Mouse (Mus musculus): ENCODE data around the gene Brca2.

- TF ChIP-seq GATA1 (IDR thresholded peaks at IDR 0.05; ENCODE audit: borderline replicate concordance, low read length) (no peak), FLI1 (IDR thresholded peaks at IDR 0.05; ENCODE audit: low read length) (no peak)
Measured at GRCm38 (mm10) chr5:150510451-150511225, 11.8 kb upstream of the Brca2 start.
